Comparison of ENCODE assay signal across 8 mouse cellular contexts in the genomic region with DNA sequence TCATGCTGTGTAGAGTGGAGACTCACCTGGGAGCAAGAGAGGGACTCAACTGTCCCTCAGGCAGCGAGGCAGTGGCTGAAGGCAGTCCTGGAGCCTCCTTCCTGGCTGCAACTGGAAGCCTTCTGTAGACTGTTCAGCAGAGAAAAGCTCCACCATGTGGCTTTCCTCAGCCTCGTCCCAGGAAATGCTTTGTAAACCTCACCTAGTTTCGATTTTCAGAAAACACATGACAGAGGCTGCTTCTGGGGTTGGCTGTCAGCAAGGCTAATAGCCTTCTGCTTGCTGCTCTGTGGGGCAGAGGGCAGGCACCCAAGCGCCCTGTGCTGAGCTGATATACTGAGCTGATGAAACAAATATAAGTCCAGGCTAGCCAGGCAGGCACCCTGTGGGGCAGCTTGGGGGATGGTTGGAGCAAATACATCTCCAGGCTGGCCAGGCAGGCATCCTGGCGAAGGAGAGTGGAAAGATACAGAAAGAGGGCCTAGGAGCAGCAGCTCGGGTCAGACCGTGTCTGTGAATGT. TPM values are rescaled to one million over a fixed set of nuclear protein-coding genes. Genes with fewer than 3 reads are reported as not detected.
DNase-seq lines count a peak whose midpoint lies in the region; ATAC-seq lines count a peak whose summit lies in the region.

A gene (minus strand): TSS at position 333 of the 521 bp plus-strand sequence.

- H3K4me3 ChIP-seq in hindbrain, embryonic 10.5 days = no peak within 1 kb of the TSS
- H3K4me3 ChIP-seq in hindbrain, embryonic 11.5 days (ENCODE audit: low read depth, low read length) = no peak within 1 kb of the TSS
- H3K4me3 ChIP-seq in stomach, embryonic 15.5 days (replicated peaks) = peak within 1 kb of the TSS; percentile 28

- H3K36me3 ChIP-seq in hindbrain, embryonic 10.5 days = peaks cover 19% of the 10 kb centered on the region
- H3K36me3 ChIP-seq in hindbrain, embryonic 11.5 days (ENCODE audit: control insufficient read depth, insufficient read depth, low read length) = 0 out of 2 replicates have a peak, but pooled peaks cover 2% of the 10 kb centered on the region
- peaks cover 15% of the 10 kb centered on the region for H3K36me3 ChIP-seq in stomach, embryonic 15.5 days

- 58% methylated on average over 7 of the region's 7 CpGs for WGBS in hindbrain, embryonic 10.5 days
- 63% methylated on average over 7 of the region's 7 CpGs for WGBS in hindbrain, embryonic 11.5 days
- 22% methylated on average over 7 of the region's 7 CpGs for WGBS in stomach, embryonic 15.5 days

- peak within 1 kb of the TSS; percentile 30 for H3K27ac ChIP-seq in hindbrain, embryonic 10.5 days
- H3K27ac ChIP-seq in hindbrain, embryonic 11.5 days (ENCODE audit: low read depth, low read length) = no peak within 1 kb of the TSS
- peak within 1 kb of the TSS; percentile 89 for H3K27ac ChIP-seq in stomach, embryonic 15.5 days

- no peak within 1 kb of the TSS for H3K9ac ChIP-seq in hindbrain, embryonic 11.5 days (ENCODE audit: low read depth, low read length)
- H3K9ac ChIP-seq in stomach, embryonic 15.5 days = no peak within 1 kb of the TSS

- no peak for ATAC-seq in hindbrain, embryonic 11.5 days (ENCODE audit: low FRiP score)
- ATAC-seq in inflammation-experienced regulatory T-cells, adult 6 months = peak; percentile 96
- peak; percentile 76 for ATAC-seq in stomach, embryonic 15.5 days (ENCODE audit: insufficient read depth, low FRiP score, low read depth)

- no peaks in the 10 kb centered on the region for H3K27me3 ChIP-seq in hindbrain, embryonic 10.5 days (ENCODE audit: insufficient read depth, poor library complexity, severe bottlenecking)
- no peaks in the 10 kb centered on the region for H3K27me3 ChIP-seq in hindbrain, embryonic 11.5 days (ENCODE audit: control insufficient read depth, insufficient read depth, low read length)
- no peaks in the 10 kb centered on the region for H3K27me3 ChIP-seq in stomach, embryonic 15.5 days (replicated peaks)

- H3K4me2 ChIP-seq in hindbrain, embryonic 11.5 days (replicated peaks; ENCODE audit: low read depth, low read length) = no peak within 1 kb of the TSS
- peak within 1 kb of the TSS; percentile 44 for H3K4me2 ChIP-seq in stomach, embryonic 15.5 days

- peaks cover 39% of the 10 kb centered on the region for H3K4me1 ChIP-seq in hindbrain, embryonic 10.5 days (replicated peaks)
- H3K4me1 ChIP-seq in hindbrain, embryonic 11.5 days (replicated peaks; ENCODE audit: control insufficient read depth, insufficient read depth, low read length) = no peaks in the 10 kb centered on the region
- peaks cover 40% of the 10 kb centered on the region for H3K4me1 ChIP-seq in stomach, embryonic 15.5 days

- H3K9me3 ChIP-seq in hindbrain, embryonic 10.5 days = no peaks in the 10 kb centered on the region
- H3K9me3 ChIP-seq in hindbrain, embryonic 11.5 days (ENCODE audit: control insufficient read depth, low read length) = no peaks in the 10 kb centered on the region
- no peaks in the 10 kb centered on the region for H3K9me3 ChIP-seq in stomach, embryonic 15.5 days

- peak; percentile 18 for DNase-seq in hindbrain, embryonic 10.5 days (ENCODE audit: low spot score)
- DNase-seq in hindbrain, embryonic 11.5 days (ENCODE audit: low spot score) = no peak
- DNase-seq in cerebellum, adult 18-20 months = peak; percentile 71 to 75
- peak; percentile 70 for DNase-seq in gastrocnemius, postnatal 25 days
- no peak for DNase-seq in left cerebral cortex, adult 8-10 months (ENCODE audit: low spot score in 2 of 2)
- DNase-seq in lung, postnatal 36 days = peak; percentile 86

RNA-seq across cellular contexts. Expression of the gene that starts here (rescaled TPM):
- 1.8 and 2.0 TPM in 2 replicates for polyA plus RNA-seq in hindbrain, embryonic 10.5 days (2016; fragmentation: Nextera tagmentation; extraction: Ambion mirVana)
- 1.9 and 2.7 TPM in 2 replicates for polyA plus RNA-seq in hindbrain, embryonic 11.5 days (2014; fragmentation: Nextera tagmentation; extraction: Ambion mirVana)
- 10 to 100 TPM; 11.0 to 14.7 TPM for total RNA-seq in gastrocnemius, postnatal 25 days (2021)
- polyA plus RNA-seq in inflammation-experienced regulatory T-cells, adult 6 months (2017; shearing (Covaris generic)) = 100 to 1,000 TPM in 2 of 3 experiments, 10 to 100 TPM in 1; 86.5 to 166 (median 133) TPM
- 10 to 100 TPM; 20.8 to 62.8 (median 36.9) TPM for total RNA-seq in left cerebral cortex, adult 8-10 months (2022)
- polyA plus RNA-seq in stomach, embryonic 15.5 days (2015; fragmentation: Nextera tagmentation; extraction: Ambion mirVana) = 67.4 and 81.5 TPM in 2 replicates

Comparison
In these comparisons a context has a peak if more than half of its experiments do, and no peak if none do; other contexts are left out.
1. RNA of the gene that starts here (polyA plus RNA-seq): 86.5 to 166 TPM in inflammation-experienced regulatory T-cells, adult 6 months and 67.4 to 81.5 TPM in stomach, embryonic 15.5 days; 1.9 to 2.7 TPM in hindbrain, embryonic 11.5 days and 1.8 to 2.0 TPM in hindbrain, embryonic 10.5 days; every median in the first group is over 10 times any median in the second.
2. DNase-seq: peak in hindbrain, embryonic 10.5 days (single experiment), cerebellum, adult 18-20 months (2 of 2), gastrocnemius, postnatal 25 days (single experiment) and lung, postnatal 36 days (single experiment); none in hindbrain, embryonic 11.5 days (single experiment) and left cerebral cortex, adult 8-10 months (0 of 2).